Mouse (Mus musculus) layer of hippocampus, postnatal 10 days (tissue): ENCODE results near the gene Fem1a. TPM values are rescaled to one million over a fixed set of nuclear protein-coding genes. Genes with fewer than 3 reads are reported as not detected.
"Not testable (repeated sequence)": the region's sequence is repeated elsewhere in the genome, so short reads cannot be mapped to it uniquely, and the experiment has no call there.

Experiments
- DNase-seq, 2 experiments: peaks; one replicate each; pipeline ENCODE4 v3.0.0; 2021; ENCODE audit warnings: low spot score in 2 of 2
- total RNA-seq, 2 experiments: library from RNA; stranded (reverse); gene quantifications; 2 replicates each; pipeline ENCODE4 v1.2.3; 2021

Fem1a gene
- total RNA-seq, 2 experiments from 2014 or later, result 45.3 to 46.5 TPM

GRCm38 (mm10) chr17:56255429-56255828 lies 1.2 kb upstream of the Fem1a start:
- peak; percentile 64 to 65 for DNase-seq

DNA sequence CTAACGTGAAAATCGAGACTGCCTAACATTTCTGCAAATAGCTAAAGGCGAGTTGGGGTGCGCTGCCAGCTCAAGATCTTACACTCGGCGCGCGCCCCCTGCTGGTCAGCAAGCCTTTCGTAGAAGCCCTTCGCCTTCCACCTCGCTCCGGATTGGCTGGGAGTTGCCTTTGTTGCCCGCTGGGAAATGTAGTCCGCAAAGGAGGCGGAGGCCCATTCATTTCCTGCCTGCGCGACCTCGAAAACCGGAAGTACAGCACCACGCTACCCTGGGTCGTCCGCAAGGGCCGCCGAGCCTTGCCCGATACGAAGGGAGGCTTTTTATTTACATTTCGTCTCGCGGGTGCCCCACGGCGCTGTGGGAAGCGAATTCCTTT lies 759 bp upstream of the Fem1a start:
- peak; percentile 99 for DNase-seq

DNA sequence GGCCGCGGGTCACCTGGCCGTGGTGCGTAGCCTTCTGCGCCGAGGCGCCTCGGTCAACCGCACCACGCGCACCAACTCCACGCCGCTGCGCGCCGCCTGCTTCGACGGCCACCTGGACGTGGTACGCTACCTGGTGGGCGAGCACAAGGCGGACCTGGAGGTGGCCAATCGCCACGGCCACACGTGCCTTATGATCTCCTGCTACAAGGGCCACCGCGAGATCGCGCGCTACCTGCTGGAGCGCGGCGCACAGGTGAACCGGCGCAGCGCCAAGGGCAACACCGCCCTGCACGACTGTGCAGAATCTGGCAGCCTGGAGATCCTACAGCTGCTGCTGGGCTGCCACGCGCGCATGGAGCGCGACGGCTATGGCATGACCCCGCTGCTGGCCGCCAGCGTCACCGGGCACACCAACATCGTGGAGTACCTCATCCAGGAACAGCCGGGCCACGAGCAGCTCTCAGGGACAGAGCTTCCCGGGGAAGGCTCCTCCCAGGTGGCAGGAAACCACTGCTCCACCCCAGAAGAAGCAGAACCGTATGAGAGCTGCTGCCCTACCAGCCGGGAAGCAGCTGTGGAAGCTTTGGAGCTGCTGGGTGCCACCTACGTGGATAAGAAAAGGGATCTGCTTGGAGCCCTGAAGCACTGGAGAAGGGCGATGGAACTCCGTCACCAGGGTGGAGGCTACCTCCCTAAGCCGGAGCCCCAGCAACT lies 728 bp downstream of the Fem1a start:
- DNase-seq, result no peak

GRCm38 (mm10) chr17:56258269-56258668 lies 1.7 kb downstream of the Fem1a start:
- not testable (repeated sequence) for DNase-seq

GRCm38 (mm10) chr17:56258812-56259211 lies 2.2 kb downstream of the Fem1a start:
- DNase-seq, result not testable (repeated sequence)

GRCm38 (mm10) chr17:56259301-56260037 lies 2.9 kb downstream of the Fem1a start:
- DNase-seq, result no peak

GRCm38 (mm10) chr17:56261166-56261565 lies 4.6 kb downstream of the Fem1a start:
- no peak for DNase-seq

GRCm38 (mm10) chr17:56262645-56263094 lies 6.1 kb downstream of the Fem1a start:
- no peak for DNase-seq

- peak; percentile 81 to 83 for DNase-seq
Observed at GRCm38 (mm10) chr17:56264020-56264419, 7.4 kb downstream of the Fem1a start.

DNA sequence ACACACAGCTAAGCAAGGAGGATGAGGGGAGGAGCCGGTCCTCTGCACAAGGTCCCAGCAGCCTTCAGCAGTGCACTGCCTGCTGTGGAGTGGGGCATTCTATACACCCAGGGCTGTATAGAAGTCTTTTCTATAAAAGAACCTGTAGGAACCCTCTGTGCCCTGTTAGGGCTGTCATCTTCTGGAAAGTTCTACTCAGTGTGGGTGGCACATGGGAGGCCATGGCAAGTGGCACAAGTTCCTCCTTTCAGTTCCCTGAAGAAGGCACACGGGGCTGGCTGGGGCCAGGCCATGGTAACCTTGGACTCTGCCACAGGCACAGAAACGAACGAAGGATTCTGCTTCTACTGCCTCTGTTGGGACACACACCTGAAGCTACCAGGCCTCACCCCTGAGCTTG lies 8.4 kb downstream of the Fem1a start:
- DNase-seq, result no peak

- DNase-seq, result no peak
Observed at GRCm38 (mm10) chr17:56265869-56266268, 9.3 kb downstream of the Fem1a start.

DNA sequence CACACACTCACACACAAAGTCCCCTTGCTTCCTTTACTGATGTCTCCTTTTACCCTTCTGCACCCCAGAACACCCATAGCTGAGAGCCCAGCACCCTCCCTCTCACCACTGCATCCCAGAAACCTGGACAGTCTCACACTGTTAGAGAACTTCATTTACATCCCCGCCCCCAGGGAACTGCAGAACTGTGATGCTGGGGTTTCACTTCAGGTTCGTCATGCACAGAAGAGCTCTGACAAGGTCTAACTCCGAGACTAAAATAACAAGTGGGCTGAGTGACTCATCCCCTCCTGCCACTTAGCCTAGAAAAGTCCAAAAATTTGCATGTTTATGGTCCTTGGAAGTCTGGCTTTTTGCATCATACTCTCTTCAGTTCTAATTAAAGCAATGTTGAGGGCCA lies 9.7 kb downstream of the Fem1a start:
- DNase-seq, result no peak

- peak; percentile 49 to 58 for DNase-seq
Observed at GRCm38 (mm10) chr17:56269153-56269630, 12.6 kb downstream of the Fem1a start.

GRCm38 (mm10) chr17:56269741-56270140 lies 13.1 kb downstream of the Fem1a start:
- no peak for DNase-seq

- no peak for DNase-seq
Observed at GRCm38 (mm10) chr17:56271609-56272253, 15.1 kb downstream of the Fem1a start.

GRCm38 (mm10) chr17:56272644-56273043 lies 16.0 kb downstream of the Fem1a start:
- DNase-seq, result no peak

GRCm38 (mm10) chr17:56273482-56273881 lies 16.9 kb downstream of the Fem1a start:
- no peak for DNase-seq

DNA sequence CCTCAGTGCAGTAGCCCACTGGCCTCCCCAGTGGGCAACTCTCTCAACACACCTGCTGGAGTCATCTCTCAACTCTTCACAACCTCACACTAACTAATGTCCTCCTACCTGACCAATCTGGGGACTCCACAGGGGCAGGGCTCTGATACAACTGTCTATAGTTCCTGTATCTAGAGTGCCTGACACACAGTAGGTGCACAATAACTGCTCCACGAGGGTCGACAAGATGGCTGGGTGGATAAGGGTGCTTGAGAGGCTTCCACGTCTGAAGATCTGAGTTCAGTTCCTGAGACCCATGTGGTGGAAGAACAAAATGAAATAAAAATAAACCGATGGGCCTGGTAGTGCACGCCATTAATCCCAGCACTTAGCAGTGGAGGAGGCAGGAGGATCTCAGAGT lies 17.4 kb downstream of the Fem1a start:
- no peak for DNase-seq

- no peak for DNase-seq
Observed at GRCm38 (mm10) chr17:56275842-56276480, 19.4 kb downstream of the Fem1a start.

DNA sequence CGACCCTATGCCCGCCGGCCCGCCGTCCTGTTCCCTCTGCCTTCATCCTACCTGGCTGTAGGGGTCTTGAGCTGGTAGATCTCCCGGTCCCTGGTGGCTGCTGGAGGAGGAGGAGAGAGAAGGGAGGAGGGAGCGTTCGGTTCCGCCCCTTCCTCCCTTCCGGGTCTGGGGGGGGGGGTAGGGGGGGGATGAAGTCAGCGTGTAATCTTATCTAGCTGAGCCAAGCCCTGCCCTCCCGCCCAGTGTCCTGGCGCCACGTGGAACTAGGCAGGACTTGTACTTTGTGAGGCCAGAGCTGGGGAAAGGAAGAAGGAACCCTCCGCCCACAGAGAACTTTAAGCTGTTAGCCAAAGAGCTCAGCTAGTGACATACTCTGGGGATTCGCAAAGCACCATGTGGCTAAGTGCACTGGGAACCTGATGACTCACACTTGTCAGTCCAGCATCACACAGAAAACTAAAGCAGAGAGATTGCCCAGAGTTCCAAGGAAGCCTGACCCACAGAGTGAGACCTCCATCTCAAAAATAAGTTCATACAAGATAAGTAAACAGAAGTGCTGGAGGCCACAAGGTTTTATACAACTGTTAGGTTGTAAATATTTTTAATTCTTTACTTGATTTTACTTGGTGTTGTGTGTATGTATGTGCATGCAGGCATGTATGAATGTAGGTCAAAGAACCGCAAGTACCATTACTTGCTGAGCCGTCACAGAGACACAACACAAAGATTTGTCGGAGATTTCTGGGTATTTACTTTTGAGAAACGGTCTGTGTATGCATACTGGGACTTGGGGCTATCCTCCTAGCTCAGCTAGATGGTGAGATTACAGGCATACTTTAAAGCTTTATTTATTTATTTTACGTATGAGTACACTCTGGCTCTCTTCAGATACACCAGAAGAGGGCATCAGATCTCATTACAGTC lies 20.3 kb downstream of the Fem1a start, which contains the start of gene Ticam1:
Gene Ticam1 (minus strand): TSS at position 144 of the 924 bp plus-strand sequence.
- peak; percentile 58 to 69 for DNase-seq
